Mouse (Mus musculus): ENCODE data around the gene Mpeg1. TPM values are rescaled to one million over a fixed set of nuclear protein-coding genes. Genes with fewer than 3 reads are reported as not detected.

Mpeg1 gene
- polyA plus RNA-seq, 1 experiment from 2014 or later, result 0.41 TPM

DNA sequence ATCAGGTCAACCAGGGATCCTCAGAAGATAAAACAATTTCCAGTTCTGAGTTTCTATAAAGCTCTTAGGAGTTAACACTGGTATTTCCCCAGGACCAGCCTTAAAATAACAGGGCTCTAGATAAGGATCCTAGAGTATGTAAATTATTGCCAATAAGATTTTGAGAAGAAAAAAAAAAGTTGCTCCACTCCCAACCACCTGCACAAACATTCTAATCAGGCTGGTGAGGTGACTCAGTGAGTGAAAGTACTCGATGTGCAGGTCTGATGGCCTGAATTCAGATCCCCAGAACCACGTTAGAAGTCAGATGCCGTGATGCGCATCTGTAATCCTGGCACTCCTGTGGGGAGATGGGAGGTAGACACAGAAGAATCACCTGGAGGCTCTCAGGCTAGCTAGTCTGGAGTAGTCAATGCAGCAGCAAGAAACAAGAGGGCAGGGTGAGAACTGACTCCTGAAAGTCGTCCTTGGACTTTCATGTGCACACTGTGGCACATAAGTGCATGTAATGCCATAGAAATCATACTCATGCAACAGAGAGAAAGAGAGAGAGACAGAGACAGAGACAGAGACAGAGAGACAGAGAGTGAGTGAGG, 11.9 kb downstream of the Mpeg1 start:
- H3K27me3 ChIP-seq (ENCODE audit: control insufficient read depth, insufficient read depth, low read length), result no peaks in the 10 kb centered on the region
- no peak for DNase-seq (ENCODE audit: low spot score)
- ATAC-seq (replicated peaks; ENCODE audit: low FRiP score), result no peak
- 82% methylated on average over 5 of the region's 5 CpGs for WGBS
- no peaks in the 10 kb centered on the region for H3K4me1 ChIP-seq (replicated peaks; ENCODE audit: control insufficient read depth, insufficient read depth, low read length)
- H3K4me2 ChIP-seq (ENCODE audit: low read depth, low read length, severe bottlenecking), result no peak overlapping the region
- peaks cover 10% of the 10 kb centered on the region for H3K36me3 ChIP-seq (ENCODE audit: control insufficient read depth, insufficient read depth, low read length)
- no peak overlapping the region for H3K27ac ChIP-seq (ENCODE audit: low read depth, low read length)
- no peak overlapping the region for H3K4me3 ChIP-seq (ENCODE audit: low read depth, low read length)
- H3K9me3 ChIP-seq (ENCODE audit: control insufficient read depth, low read length), result no peaks in the 10 kb centered on the region
- no peak overlapping the region for H3K9ac ChIP-seq (ENCODE audit: low read length)

DNA sequence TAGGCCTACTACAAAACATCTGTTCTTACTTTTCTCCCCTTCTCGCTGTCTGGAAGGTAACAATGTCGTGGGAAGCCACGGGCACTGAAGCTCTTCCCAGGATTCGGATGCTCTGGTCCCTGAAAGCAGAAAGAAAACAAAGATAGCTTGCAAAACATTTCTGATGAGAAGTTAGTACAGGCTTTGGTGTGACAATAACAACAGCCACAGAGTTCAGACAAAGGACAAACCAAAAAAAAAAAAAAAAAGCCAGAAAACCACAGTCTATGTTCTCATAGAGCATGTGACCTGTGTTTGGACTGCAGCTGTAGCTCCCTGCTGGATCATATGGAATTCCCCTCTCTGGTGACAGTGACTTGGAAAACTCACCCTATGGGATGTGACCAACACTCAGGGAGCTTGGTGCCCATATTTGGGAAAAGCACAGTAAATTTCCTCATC, 12.6 kb downstream of the Mpeg1 start:
- ATAC-seq (replicated peaks; ENCODE audit: low FRiP score), result no peak
- no peaks in the 10 kb centered on the region for H3K27me3 ChIP-seq (ENCODE audit: control insufficient read depth, insufficient read depth, low read length)
- H3K27ac ChIP-seq (ENCODE audit: low read depth, low read length), result no peak overlapping the region
- H3K4me2 ChIP-seq (ENCODE audit: low read depth, low read length, severe bottlenecking), result no peak overlapping the region
- H3K4me3 ChIP-seq (ENCODE audit: low read depth, low read length), result no peak overlapping the region
- H3K36me3 ChIP-seq (ENCODE audit: control insufficient read depth, insufficient read depth, low read length), result peaks cover 12% of the 10 kb centered on the region
- H3K4me1 ChIP-seq (replicated peaks; ENCODE audit: control insufficient read depth, insufficient read depth, low read length), result no peaks in the 10 kb centered on the region
- 65% methylated on average over 4 of the region's 4 CpGs for WGBS
- H3K9me3 ChIP-seq (ENCODE audit: control insufficient read depth, low read length), result no peaks in the 10 kb centered on the region
- no peak for DNase-seq (ENCODE audit: low spot score)
- H3K9ac ChIP-seq (ENCODE audit: low read length), result no peak overlapping the region

DNA sequence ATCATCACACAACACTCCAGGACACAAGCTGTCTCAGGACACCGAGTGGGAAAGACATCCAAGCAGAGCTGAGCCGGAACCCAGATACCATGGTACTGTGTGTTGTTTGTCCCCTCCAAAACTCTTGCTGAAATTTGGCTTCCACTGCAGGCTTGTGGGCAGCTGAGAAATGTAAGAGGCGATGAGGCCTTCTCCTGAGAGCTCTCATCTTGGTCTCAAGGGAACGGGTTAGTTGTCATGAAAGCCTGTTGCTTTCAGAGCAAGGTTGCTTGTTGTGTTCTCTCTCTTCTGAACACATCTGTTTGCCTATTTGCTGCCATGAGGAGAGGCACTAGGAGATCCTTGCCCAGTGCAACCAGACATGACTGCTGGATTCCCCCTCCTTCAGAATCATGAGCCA, 13.4 kb downstream of the Mpeg1 start:
- H3K36me3 ChIP-seq (ENCODE audit: control insufficient read depth, insufficient read depth, low read length), result peaks cover 9% of the 10 kb centered on the region
- no peak overlapping the region for H3K27ac ChIP-seq (ENCODE audit: low read depth, low read length)
- H3K9me3 ChIP-seq (ENCODE audit: control insufficient read depth, low read length), result no peaks in the 10 kb centered on the region
- no peak overlapping the region for H3K4me2 ChIP-seq (ENCODE audit: low read depth, low read length, severe bottlenecking)
- H3K9ac ChIP-seq (ENCODE audit: low read length), result no peak overlapping the region
- whole genome bisulfite sequencing, result 90% methylated on average over 4 of the region's 4 CpGs
- no peak for DNase-seq (ENCODE audit: low spot score)
- no peaks in the 10 kb centered on the region for H3K4me1 ChIP-seq (replicated peaks; ENCODE audit: control insufficient read depth, insufficient read depth, low read length)
- ATAC-seq (replicated peaks; ENCODE audit: low FRiP score), result no peak
- H3K4me3 ChIP-seq (ENCODE audit: low read depth, low read length), result no peak overlapping the region
- no peaks in the 10 kb centered on the region for H3K27me3 ChIP-seq (ENCODE audit: control insufficient read depth, insufficient read depth, low read length)

DNA sequence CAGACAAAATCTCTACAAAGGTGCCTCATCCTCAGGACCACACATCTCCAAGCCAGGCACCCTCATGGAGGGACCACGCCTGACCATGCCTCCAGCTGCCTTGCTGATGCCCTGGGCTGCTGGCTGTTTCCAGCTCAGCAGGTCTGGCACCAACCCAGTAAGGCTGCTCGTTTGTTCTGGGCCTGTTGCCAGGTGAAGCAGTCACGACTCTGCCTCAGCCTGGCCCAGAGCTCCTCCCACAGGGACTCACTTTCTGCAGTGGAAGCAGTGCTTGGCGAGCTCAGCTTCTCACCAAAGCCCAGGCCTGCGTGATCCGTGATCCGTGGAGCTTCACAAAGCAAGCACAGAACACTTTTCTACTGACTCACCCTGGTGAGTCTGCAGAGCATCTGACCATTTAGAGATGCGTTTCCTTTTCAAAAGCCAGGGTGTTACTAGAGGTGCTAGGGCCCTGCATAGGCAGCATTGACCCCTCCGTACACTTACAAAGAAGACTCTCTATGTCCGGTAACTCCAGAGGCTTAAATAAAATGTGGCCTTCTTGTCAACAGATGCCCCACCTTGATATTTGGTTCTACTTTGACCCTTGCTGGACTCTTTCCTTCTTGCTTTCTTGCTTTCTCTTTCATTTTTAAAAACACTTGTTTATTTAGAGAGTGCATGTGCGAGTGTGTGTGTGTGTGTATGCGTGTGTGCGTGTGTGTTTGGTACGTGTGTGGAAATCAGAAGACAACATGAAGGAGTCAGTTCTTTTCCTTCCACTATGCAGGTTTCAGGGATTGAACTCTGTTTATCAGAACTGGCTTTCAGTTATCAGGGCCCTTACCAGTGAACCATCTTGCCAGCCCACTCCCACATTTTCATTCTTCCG, 15.0 kb downstream of the Mpeg1 start:
- DNase-seq (ENCODE audit: low spot score) (peak; percentile 57), ATAC-seq (replicated peaks; ENCODE audit: low FRiP score) (0 out of 2 replicates have a peak, but pooled peaks have one; percentile 44)
- H3K27me3 ChIP-seq (ENCODE audit: control insufficient read depth, insufficient read depth, low read length), result no peaks in the 10 kb centered on the region
- 81% methylated on average over 15 of the region's 15 CpGs for WGBS
- H3K36me3 ChIP-seq (ENCODE audit: control insufficient read depth, insufficient read depth, low read length), result peaks cover 3% of the 10 kb centered on the region; the same call in 1 of the 2 replicates
- no peak overlapping the region for H3K4me3 ChIP-seq (ENCODE audit: low read depth, low read length)
- no peaks in the 10 kb centered on the region for H3K9me3 ChIP-seq (ENCODE audit: control insufficient read depth, low read length)
- no peaks in the 10 kb centered on the region for H3K4me1 ChIP-seq (replicated peaks; ENCODE audit: control insufficient read depth, insufficient read depth, low read length)
- no peak overlapping the region for H3K9ac ChIP-seq (ENCODE audit: low read length)
- H3K4me2 ChIP-seq (ENCODE audit: low read depth, low read length, severe bottlenecking), result no peak overlapping the region
- no peak overlapping the region for H3K27ac ChIP-seq (ENCODE audit: low read depth, low read length)

DNA sequence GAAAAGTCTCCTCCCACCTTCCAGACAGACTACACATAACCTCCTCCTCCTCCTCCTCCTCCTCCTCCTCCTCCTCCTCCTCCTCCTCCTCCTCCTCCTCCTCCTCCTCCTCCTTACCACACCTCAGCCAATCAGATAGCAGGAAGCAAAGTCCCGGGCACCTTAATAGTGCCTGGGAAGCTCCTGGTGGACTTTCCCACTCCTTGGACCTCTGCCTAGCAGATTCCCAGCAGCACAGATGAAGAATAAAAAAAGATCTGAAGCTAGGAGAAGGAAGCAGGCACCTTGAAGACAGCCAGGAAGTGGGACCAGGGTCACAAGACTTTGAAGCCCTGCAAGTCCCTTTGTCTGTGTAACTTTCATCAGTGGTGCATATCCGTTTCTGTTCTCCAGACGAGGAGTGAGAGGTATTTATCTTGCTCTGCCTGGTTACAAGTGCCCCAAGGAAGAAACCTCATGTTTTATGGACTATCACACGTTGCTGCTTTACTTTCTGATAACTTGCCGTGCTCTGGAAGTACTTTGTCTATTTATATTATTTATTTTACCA, 16.2 kb downstream of the Mpeg1 start:
- ATAC-seq (replicated peaks; ENCODE audit: low FRiP score) (no peak), DNase-seq (ENCODE audit: low spot score) (no peak)
- H3K36me3 ChIP-seq (ENCODE audit: control insufficient read depth, insufficient read depth, low read length), result peaks cover 11% of the 10 kb centered on the region; the same call in 1 of the 2 replicates
- H3K4me2 ChIP-seq (ENCODE audit: low read depth, low read length, severe bottlenecking), result no peak overlapping the region
- no peak overlapping the region for H3K9ac ChIP-seq (ENCODE audit: low read length)
- H3K4me3 ChIP-seq (ENCODE audit: low read depth, low read length), result no peak overlapping the region
- no peaks in the 10 kb centered on the region for H3K27me3 ChIP-seq (ENCODE audit: control insufficient read depth, insufficient read depth, low read length)
- H3K4me1 ChIP-seq (replicated peaks; ENCODE audit: control insufficient read depth, insufficient read depth, low read length), result no peaks in the 10 kb centered on the region
- no peak overlapping the region for H3K27ac ChIP-seq (ENCODE audit: low read depth, low read length)
- no peaks in the 10 kb centered on the region for H3K9me3 ChIP-seq (ENCODE audit: control insufficient read depth, low read length)
- 79% methylated on average over 4 of the region's 5 CpGs for WGBS

DNA sequence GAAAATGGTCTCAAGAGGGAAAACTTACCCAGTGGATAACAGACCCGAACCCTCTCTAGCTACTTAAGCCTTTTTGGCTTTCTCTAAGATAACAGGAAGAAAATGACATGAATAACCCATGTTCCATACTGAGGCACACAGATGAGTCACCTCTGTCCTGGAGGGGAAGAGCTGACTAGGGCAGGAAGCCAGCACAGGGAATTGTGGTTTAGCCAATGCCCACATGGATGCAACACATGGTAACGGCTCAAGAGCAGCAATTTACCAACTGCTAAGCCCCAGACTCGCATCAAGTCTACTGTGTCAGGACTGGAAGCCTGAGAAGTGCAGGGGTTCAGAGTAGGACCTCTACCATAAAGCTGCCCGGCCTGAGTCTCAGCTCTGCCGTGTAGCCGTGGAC, 17.8 kb downstream of the Mpeg1 start:
- H3K27me3 ChIP-seq (ENCODE audit: control insufficient read depth, insufficient read depth, low read length), result no peaks in the 10 kb centered on the region
- H3K36me3 ChIP-seq (ENCODE audit: control insufficient read depth, insufficient read depth, low read length), result peaks cover 19% of the 10 kb centered on the region; the same call in 1 of the 2 replicates
- no peaks in the 10 kb centered on the region for H3K9me3 ChIP-seq (ENCODE audit: control insufficient read depth, low read length)
- no peak overlapping the region for H3K9ac ChIP-seq (ENCODE audit: low read length)
- WGBS, result 85% methylated on average over 6 of the region's 6 CpGs
- no peak overlapping the region for H3K27ac ChIP-seq (ENCODE audit: low read depth, low read length)
- no peak overlapping the region for H3K4me2 ChIP-seq (ENCODE audit: low read depth, low read length, severe bottlenecking)
- no peaks in the 10 kb centered on the region for H3K4me1 ChIP-seq (replicated peaks; ENCODE audit: control insufficient read depth, insufficient read depth, low read length)
- DNase-seq (ENCODE audit: low spot score) (no peak), ATAC-seq (replicated peaks; ENCODE audit: low FRiP score) (no peak)
- H3K4me3 ChIP-seq (ENCODE audit: low read depth, low read length), result no peak overlapping the region

DNA sequence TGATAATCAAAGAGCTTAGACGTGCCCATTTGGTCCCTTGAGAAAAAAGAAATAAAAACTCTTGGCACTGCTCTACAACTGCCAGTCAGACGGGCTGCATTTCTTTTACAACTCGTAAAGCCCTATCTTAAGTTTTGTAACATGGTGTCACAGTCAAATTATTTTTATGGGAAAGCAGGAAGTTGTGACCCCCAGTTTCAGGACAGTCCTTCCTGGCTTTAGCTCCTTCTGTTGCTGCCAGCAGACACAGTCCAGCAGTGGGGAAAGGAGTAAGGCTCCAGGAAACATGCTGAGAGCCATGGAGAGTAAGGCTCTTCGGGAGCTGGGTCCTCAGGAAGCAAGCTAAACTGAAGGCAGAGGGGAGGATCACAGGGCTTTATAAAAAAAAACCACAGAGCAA, 23.2 kb downstream of the Mpeg1 start:
- ATAC-seq (replicated peaks; ENCODE audit: low FRiP score), result no peak
- Histone ChIP-seq H3K27ac (ENCODE audit: low read depth, low read length) (no peak overlapping the region), H3K4me3 (ENCODE audit: low read depth, low read length) (no peak overlapping the region), H3K9me3 (ENCODE audit: control insufficient read depth, low read length) (no peaks in the 10 kb centered on the region), H3K4me2 (ENCODE audit: low read depth, low read length, severe bottlenecking) (no peak overlapping the region), H3K27me3 (ENCODE audit: control insufficient read depth, insufficient read depth, low read length) (no peaks in the 10 kb centered on the region), H3K4me1 (replicated peaks; ENCODE audit: control insufficient read depth, insufficient read depth, low read length) (peaks cover 7% of the 10 kb centered on the region; the same call in 1 of the 2 replicates), H3K36me3 (ENCODE audit: control insufficient read depth, insufficient read depth, low read length) (peaks cover 21% of the 10 kb centered on the region; the same call in 1 of the 2 replicates), H3K9ac (ENCODE audit: low read length) (no peak overlapping the region)
- no peak for DNase-seq (ENCODE audit: low spot score)
- 74% methylated on average over 4 of the region's 4 CpGs for WGBS

DNA sequence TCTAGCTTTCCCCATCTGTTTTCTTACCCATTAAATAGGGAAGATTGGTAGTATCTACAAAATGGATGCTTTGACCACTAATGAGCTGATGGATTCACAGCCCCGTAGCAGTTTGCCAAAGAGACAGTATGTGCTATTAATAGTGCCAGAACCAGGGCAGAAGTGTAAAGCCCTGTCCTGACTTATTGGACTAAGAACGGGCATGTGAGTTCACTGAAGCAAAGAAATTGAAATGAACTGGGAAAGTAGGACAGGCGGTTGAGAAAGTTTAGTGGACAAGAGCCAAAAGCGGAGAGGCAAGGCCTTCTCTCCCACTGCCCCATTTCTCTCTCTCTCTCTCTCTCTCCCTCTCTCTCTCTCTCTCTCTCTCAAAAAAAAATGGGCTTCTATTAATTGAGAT, 23.6 kb downstream of the Mpeg1 start:
- 91% methylated on average over 4 of the region's 4 CpGs for WGBS
- peaks cover 21% of the 10 kb centered on the region; the same call in 1 of the 2 replicates for H3K36me3 ChIP-seq (ENCODE audit: control insufficient read depth, insufficient read depth, low read length)
- DNase-seq (ENCODE audit: low spot score) (no peak), ATAC-seq (replicated peaks; ENCODE audit: low FRiP score) (no peak)
- H3K27ac ChIP-seq (ENCODE audit: low read depth, low read length), result no peak overlapping the region
- no peaks in the 10 kb centered on the region for H3K9me3 ChIP-seq (ENCODE audit: control insufficient read depth, low read length)
- H3K4me3 ChIP-seq (ENCODE audit: low read depth, low read length), result no peak overlapping the region
- peaks cover 7% of the 10 kb centered on the region; the same call in 1 of the 2 replicates for H3K4me1 ChIP-seq (replicated peaks; ENCODE audit: control insufficient read depth, insufficient read depth, low read length)
- H3K9ac ChIP-seq (ENCODE audit: low read length), result no peak overlapping the region
- no peaks in the 10 kb centered on the region for H3K27me3 ChIP-seq (ENCODE audit: control insufficient read depth, insufficient read depth, low read length)
- H3K4me2 ChIP-seq (ENCODE audit: low read depth, low read length, severe bottlenecking), result no peak overlapping the region
